Mouse (Mus musculus) megakaryocyte progenitor cell, adult 5-6 weeks (primary cell): Measurements from ENCODE around the gene Procr. TPM values are rescaled to one million over a fixed set of nuclear protein-coding genes. Genes with fewer than 3 reads are reported as not detected.

Source experiments
- ATAC-seq: replicated peaks from 2 replicates; pipeline ENCODE4 v1.8.0; 2016; ENCODE audit warnings: mild to moderate bottlenecking, moderate TSS enrichment, inconsistent platforms; ENCODE audit not compliant: poor library complexity
- total RNA-seq, 2 experiments: library from RNA; stranded (forward) in 1 of 2; stranded (reverse) in 1 of 2; fragments of 157-497, 149-512 nt in 1 of 2; fragments of 200-1000 nt in 1 of 2; gene quantifications; 2 replicates each; pipeline versions ENCODE4 v1.2.3 to v1.2.4; 2015 to 2017

Procr gene
- total RNA-seq, 2 experiments from 2014 or later = 0.89 to 6.1 TPM

DNA sequence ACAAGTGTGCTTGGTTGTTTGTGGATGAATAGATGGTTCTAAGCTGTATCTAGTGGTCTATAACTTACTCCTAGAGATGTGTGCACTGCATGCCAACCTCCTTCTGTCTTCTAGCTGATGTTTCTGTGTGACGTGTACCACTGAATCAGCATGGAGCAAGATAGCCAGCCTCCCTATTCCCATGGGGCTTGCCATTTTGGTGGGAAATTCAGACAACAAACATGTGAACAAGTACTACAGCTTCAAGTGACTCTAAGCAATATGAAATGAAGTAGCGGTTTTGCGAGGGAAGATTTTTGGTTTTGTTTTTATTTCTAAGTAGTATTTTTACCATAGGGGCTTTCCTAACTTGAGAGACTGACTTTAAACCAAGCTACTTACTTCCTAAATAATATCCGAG is 1.5 kb upstream of the Procr start:
- no peak for ATAC-seq

DNA sequence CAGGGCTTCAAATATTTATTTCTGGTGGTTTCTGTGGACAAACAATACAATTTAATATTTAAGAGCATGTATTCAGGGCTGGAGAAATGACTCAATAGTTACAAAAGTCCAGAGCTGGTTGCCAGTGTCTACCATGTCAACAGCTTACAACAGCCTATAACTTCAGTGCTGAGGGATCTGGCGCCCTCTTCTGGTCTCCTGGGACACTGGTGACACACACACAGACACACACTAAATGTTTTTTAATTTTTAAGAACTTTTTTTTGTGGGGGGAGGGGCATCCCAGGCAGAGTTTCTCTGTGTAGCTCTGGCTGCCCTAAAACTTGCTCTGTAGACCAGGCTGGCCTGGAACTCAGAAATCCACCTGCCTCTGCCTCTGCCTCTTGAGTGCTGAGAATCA is 4.8 kb downstream of the Procr start:
- ATAC-seq = peak; percentile 84

- peak; percentile 86 for ATAC-seq
Observed at GRCm38 (mm10) chr2:155756855-155757566, 6.1 kb downstream of the Procr start.

- peak; percentile 88 for ATAC-seq
Observed at GRCm38 (mm10) chr2:155764679-155765418, 13.9 kb downstream of the Procr start.

DNA sequence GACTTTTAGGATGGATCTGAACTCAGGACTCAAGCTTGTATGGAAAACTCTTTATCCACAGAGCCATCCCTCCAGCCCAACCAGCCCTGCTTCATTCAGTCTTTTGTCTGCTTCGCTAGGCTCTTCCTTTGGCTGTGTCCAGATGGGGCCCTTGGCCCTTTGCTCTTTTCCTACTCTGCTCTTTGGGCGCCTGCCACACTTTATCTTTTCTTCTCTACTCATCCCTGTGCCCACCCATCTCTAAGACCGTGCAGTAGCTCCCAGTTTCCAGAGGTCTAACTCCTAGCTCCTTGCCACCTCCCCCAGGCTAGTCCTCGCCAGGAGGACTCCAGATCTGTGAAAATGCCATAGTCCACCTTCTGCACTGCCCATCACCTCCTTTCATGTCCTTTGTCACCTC is 22.7 kb downstream of the Procr start:
- ATAC-seq = no peak

DNA sequence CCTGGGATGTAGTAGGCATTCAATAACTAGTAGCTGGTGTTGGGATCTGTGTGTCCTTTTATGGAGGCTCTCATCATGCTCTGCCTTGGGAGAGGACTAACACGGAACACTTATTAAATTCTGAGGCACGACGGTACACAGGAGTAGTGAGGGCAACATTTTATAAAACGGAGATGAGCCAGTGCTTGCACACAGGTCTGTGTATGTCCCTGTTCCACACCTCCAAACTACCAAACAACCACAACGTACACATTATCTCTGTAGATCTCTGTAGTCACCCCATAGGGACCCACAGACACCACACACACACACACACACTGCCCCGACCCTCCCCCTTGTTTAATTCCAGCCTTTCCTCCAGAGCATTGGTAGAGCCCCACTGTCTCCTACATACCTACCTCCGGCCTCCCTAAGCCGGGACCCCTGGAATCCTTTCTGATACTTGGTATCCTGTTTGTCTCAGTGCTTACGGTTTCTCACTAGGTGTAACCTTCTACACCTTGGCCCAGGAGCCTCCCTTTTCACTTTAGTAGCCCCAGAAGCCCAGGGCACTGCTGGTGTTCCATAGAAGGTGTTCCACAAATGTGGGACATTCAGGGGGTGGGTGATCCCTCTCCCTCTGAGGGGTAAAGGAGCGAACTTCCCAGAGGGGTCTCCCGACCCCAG is 23.5 kb downstream of the Procr start:
- no peak for ATAC-seq

- ATAC-seq = no peak
Observed at GRCm38 (mm10) chr2:155774927-155775684, 24.2 kb downstream of the Procr start, which contains the start of gene Mmp24. Mmp24 (plus strand) TSS chr2:155775342.

DNA sequence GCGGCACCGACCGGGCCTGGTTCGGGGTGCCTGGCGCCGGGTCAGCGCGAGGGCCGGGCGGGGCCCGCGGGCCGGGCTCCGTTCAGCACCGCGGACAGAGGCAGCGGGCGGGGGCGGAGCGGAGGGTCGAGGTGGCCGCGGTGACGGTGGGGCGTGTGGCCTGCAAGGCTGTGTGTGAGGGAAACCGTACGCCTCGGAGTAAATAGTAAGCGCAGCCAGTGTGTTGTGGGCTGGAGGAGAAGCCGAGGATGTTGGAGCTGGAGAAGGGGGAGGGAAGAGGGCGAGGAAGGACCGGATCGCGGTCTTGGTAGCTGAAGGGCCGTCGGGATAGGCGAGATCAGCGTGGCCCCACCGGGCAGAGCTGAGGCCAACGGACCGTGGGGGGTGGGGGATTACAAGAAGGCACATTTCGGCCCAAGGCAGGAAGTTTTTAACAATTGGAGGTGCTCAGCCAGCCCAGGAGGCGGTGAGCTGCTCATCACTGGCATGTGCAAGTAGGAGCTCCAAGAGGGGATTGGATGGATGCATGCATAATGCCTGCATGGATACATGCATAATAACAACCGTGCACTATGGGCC is 24.9 kb downstream of the Procr start:
- ATAC-seq = peak; percentile 93

GRCm38 (mm10) chr2:155776824-155777687 is 26.1 kb downstream of the Procr start:
- no peak for ATAC-seq

DNA sequence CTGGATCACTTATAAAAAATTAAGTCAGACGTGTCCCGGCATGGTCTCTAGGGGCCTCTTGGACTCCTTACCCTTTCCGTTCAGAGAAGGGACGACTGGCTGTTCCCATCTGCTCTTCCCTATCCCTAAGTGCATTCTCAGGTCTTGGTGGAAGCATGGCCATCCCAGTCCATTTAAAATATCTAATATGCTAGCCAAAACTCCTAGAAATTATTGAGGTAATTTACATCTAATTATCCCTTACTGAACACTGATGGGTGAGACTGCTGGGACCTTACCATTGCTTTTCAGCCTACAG is 26.7 kb downstream of the Procr start:
- ATAC-seq = no peak

DNA sequence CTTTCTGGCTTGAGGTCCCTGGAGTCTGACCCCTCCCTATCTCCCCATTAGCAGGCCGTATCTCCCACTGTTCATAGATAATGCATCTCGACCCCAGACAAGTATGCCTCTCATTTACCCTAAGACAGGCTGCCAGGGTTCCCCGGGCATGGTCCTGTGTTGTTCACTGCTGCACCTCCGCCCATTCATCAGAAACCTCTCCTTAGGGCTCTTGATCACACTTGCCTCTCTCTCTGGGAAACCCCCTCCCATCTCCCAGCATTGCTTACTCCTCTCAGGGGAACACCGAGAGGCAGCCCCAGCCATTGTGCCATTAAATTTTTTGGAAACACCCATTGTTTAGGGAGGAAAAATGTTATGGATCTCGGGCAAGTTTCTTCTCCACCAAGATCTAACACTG is 27.1 kb downstream of the Procr start:
- no peak for ATAC-seq

- no peak for ATAC-seq
Observed at GRCm38 (mm10) chr2:155779066-155779465, 28.1 kb downstream of the Procr start.

GRCm38 (mm10) chr2:155779506-155779905 is 28.6 kb downstream of the Procr start:
- ATAC-seq = no peak

- no peak for ATAC-seq
Observed at GRCm38 (mm10) chr2:155784534-155784933, 33.6 kb downstream of the Procr start.

GRCm38 (mm10) chr2:155786905-155787304 is 36.0 kb downstream of the Procr start:
- peak; percentile 55; the same call in 1 of the 2 replicates for ATAC-seq

- no peak for ATAC-seq
Observed at GRCm38 (mm10) chr2:155787949-155788931, 37.3 kb downstream of the Procr start.

- ATAC-seq = no peak
Observed at GRCm38 (mm10) chr2:155792899-155793298, 42.0 kb downstream of the Procr start.

DNA sequence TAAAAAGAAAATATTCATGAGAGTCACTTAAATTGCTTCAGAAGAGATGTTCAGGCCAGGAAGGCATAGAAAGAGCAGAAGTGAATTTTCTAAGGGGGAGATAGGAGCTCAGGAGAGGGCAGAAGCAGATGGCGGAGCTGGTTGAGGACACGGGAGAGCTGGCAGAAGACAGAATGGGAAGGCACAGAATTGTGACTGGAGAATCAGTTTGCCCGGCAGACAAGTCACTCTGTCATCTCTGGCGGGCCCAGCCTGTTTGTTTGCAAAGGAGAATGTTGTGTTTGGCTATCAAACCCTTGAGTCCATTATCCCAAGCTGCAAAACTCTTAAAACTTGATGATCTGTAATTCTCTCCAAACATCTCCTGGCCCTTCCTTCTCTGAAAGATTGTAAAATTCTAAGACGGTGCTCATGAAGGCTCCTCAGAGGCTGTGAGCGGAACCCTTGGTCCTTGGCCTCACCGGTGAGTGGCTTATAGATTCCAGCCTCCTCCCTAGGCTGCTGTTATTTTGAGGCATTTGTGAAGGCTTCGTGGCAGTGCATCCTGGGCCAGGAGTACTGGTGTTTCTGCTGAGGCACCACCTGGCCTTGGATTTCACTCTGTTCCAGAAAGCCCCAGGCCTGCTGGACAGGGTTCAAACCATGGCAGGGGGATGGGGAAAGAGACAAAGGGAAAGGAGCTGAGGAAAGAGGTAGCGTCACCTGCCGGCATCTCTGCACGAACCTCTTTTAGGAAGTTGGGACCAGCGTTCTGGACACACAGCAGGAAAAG is 43.9 kb downstream of the Procr start:
- no peak for ATAC-seq
